Mouse (Mus musculus): ENCODE results near the gene Tpbg. TPM values are rescaled to one million over a fixed set of nuclear protein-coding genes. Genes with fewer than 3 reads are reported as not detected.
"Not testable (repeated sequence)": the region's sequence is repeated elsewhere in the genome, so short reads cannot be mapped to it uniquely, and the experiment has no call there.

Gene Tpbg
- 25.2 and 28.6 TPM in 2 replicates for polyA plus RNA-seq (2014; fragmentation: Nextera tagmentation; extraction: Ambion mirVana)

DNA sequence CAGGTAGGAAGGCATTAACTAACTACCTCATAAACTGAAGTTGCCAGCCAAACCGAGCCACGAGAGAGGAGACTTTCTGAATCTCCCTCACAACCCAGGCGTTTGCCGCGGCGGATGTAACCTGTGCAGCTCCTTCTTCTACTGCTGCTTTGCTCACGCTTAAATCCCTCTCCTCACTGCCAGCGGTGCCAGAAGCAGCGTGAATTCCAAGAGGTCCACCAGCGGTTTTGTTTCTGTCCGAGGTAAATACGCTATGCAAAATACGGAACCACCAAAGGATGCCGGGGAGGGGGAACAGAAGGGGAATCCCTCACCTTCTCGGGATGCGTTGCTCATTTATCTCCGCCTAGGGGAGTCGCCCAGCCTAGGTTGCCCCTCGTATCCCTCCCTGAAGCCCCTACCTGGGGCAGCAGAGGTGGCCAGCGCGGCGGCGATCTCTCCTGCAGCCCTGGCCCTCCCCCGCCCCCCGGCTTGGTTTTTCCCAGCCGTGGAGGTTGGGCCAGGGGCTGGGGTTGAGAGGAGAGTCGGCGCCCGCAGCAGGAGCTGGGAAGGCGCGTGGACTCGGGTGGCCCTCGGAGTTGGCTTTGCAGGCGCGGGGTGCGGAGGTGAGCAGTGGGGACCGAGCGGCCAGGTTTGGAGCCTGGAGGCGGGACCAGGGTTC is at the start of gene Tpbg:
Tpbg (plus strand) TSS at position 30 of the 661 bp plus-strand sequence.
- Histone ChIP-seq H3K27ac (ENCODE audit: low read depth, low read length) (peak within 1 kb of the TSS; percentile 72), H3K9me3 (ENCODE audit: control insufficient read depth, low read length) (no peaks in the 10 kb centered on the region), H3K36me3 (ENCODE audit: control insufficient read depth, insufficient read depth, low read length) (no peaks in the 10 kb centered on the region), H3K4me1 (ENCODE audit: control insufficient read depth, insufficient read depth, low read length) (peaks cover 11% of the 10 kb centered on the region), H3K4me3 (ENCODE audit: low read depth, low read length) (peak within 1 kb of the TSS; percentile 73), H3K4me2 (ENCODE audit: low read depth) (peak within 1 kb of the TSS; percentile 95), H3K9ac (ENCODE audit: low read length) (peak within 1 kb of the TSS; percentile 81), H3K27me3 (ENCODE audit: control insufficient read depth, insufficient read depth, low read length) (peaks cover 3% of the 10 kb centered on the region; the same call in 1 of the 2 replicates)
- under 1% methylated on average over 34 of the region's 39 CpGs for WGBS
- DNase-seq (ENCODE audit: low spot score) (peak; percentile 84), ATAC-seq (ENCODE audit: insufficient read depth, low FRiP score, low TSS enrichment) (peak; percentile 82)

DNA sequence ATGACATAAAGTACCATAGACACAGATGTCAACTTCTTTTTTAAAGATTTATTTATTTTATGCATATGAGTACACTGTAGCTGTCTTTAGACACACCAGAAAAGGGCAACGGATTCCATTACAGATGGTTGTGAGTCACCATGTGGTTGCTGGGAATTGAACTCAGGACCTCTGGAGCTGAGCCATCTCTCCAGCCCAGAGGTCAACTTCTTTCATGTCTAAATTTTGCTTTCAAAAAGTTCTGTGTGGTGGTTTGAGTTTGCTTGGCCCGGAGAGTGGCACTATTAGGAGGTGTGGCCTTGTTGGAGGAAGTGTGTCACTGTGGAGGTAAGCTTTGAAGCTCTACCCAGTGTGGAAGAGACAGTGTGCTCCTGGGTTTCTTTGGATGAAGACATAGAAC is 40.2 kb upstream of the Tpbg start:
- not testable (repeated sequence) for H3K27me3 ChIP-seq (ENCODE audit: control insufficient read depth, insufficient read depth, low read length); H3K36me3 ChIP-seq (ENCODE audit: control insufficient read depth, insufficient read depth, low read length); H3K4me2 ChIP-seq (ENCODE audit: low read depth); H3K9ac ChIP-seq (ENCODE audit: low read length); H3K9me3 ChIP-seq (ENCODE audit: control insufficient read depth, low read length); H3K4me3 ChIP-seq (ENCODE audit: low read depth, low read length); H3K4me1 ChIP-seq (ENCODE audit: control insufficient read depth, insufficient read depth, low read length); DNase-seq (ENCODE audit: low spot score); ATAC-seq (ENCODE audit: insufficient read depth, low FRiP score, low TSS enrichment); H3K27ac ChIP-seq (ENCODE audit: low read depth, low read length)
- WGBS: 86% methylated on average over 2 of the region's 2 CpGs

DNA sequence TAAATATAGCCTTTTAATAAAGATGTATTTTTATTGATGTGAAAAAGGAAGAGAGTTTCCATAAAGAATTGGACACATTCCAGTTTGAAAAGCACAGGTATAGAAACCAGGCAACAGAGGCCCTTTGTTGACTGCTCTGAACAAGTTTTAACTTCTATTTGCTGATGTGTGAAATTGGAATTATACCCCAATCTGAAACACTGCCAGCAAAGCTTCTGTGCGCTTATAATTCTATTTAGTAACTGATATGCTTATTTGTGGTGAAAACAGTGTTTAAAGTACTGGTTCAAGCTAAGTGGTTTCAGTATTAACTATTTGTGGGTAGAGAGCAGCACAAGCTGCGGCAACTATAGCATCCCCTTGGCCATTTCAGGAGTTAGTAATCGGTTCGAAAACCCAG is 39.6 kb upstream of the Tpbg start:
- DNase-seq (ENCODE audit: low spot score) (no peak), ATAC-seq (ENCODE audit: insufficient read depth, low FRiP score, low TSS enrichment) (no peak)
- Histone ChIP-seq H3K4me3 (ENCODE audit: low read depth, low read length) (no peak overlapping the region), H3K27me3 (ENCODE audit: control insufficient read depth, insufficient read depth, low read length) (no peaks in the 10 kb centered on the region), H3K4me2 (ENCODE audit: low read depth) (no peak overlapping the region), H3K27ac (ENCODE audit: low read depth, low read length) (no peak overlapping the region), H3K36me3 (ENCODE audit: control insufficient read depth, insufficient read depth, low read length) (no peaks in the 10 kb centered on the region), H3K9me3 (ENCODE audit: control insufficient read depth, low read length) (no peaks in the 10 kb centered on the region), H3K9ac (ENCODE audit: low read length) (no peak overlapping the region), H3K4me1 (ENCODE audit: control insufficient read depth, insufficient read depth, low read length) (no peaks in the 10 kb centered on the region)
- 78% methylated on average over 4 of the region's 4 CpGs for WGBS

DNA sequence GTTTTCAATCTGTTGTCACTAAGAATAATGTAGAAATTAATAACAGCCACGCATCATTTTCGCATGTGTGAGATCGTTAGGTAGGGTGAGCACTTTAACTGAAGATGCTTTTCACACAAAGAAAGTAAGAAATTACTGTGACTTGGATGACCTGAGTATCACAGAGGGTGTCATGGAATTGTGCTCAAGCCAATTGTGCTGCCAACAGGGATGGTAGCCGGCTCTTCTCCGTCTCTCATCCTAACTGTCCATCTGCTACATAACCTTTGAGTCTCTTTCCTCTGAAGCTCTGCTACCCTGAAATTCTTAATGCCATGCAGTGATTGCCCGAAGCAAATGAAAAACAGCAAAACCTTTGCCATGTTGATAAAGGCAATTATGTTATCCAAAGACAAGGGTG is 35.8 kb upstream of the Tpbg start:
- WGBS: 90% methylated on average over 6 of the region's 6 CpGs
- H3K36me3 ChIP-seq (ENCODE audit: control insufficient read depth, insufficient read depth, low read length): no peaks in the 10 kb centered on the region

DNA sequence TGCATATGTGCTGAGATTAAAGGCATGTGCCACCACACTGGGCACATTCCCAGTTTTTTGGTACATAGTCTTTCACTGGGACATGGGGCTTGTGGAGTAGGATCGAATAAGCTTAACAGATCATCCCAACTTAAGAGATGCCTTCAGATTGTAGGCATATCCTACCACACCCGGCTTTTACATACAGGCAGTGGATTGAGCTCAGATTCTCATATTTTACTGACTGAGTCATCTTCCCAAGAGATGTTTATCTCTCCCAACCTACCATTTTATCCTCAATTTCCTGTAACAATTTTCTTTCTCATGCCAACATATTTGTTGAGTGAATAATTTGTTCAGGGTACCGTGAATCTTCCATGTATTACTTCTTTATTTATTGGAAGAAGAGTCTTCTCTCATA is 32.9 kb upstream of the Tpbg start:
- H3K4me2 ChIP-seq (ENCODE audit: low read depth): no peak overlapping the region
- no peaks in the 10 kb centered on the region for H3K36me3 ChIP-seq (ENCODE audit: control insufficient read depth, insufficient read depth, low read length)
- H3K9ac ChIP-seq (ENCODE audit: low read length): no peak overlapping the region
- H3K27me3 ChIP-seq (ENCODE audit: control insufficient read depth, insufficient read depth, low read length): no peaks in the 10 kb centered on the region
- H3K4me1 ChIP-seq (ENCODE audit: control insufficient read depth, insufficient read depth, low read length): no peaks in the 10 kb centered on the region
- 93% methylated on average over 3 of the region's 3 CpGs for WGBS
- DNase-seq (ENCODE audit: low spot score) (no peak), ATAC-seq (ENCODE audit: insufficient read depth, low FRiP score, low TSS enrichment) (no peak)
- H3K9me3 ChIP-seq (ENCODE audit: control insufficient read depth, low read length): no peaks in the 10 kb centered on the region
- no peak overlapping the region for H3K4me3 ChIP-seq (ENCODE audit: low read depth, low read length)
- no peak overlapping the region for H3K27ac ChIP-seq (ENCODE audit: low read depth, low read length)

More for the DNA sequence above, 35.8 kb upstream of the Tpbg start:
- H3K9me3 ChIP-seq (ENCODE audit: control insufficient read depth, low read length): no peaks in the 10 kb centered on the region
- ATAC-seq (ENCODE audit: insufficient read depth, low FRiP score, low TSS enrichment) (no peak), DNase-seq (ENCODE audit: low spot score) (no peak)
- H3K27me3 ChIP-seq (ENCODE audit: control insufficient read depth, insufficient read depth, low read length): no peaks in the 10 kb centered on the region
- no peak overlapping the region for H3K9ac ChIP-seq (ENCODE audit: low read length)
- no peaks in the 10 kb centered on the region for H3K4me1 ChIP-seq (ENCODE audit: control insufficient read depth, insufficient read depth, low read length)
- H3K4me2 ChIP-seq (ENCODE audit: low read depth): no peak overlapping the region
- H3K27ac ChIP-seq (ENCODE audit: low read depth, low read length): no peak overlapping the region
- no peak overlapping the region for H3K4me3 ChIP-seq (ENCODE audit: low read depth, low read length)

DNA sequence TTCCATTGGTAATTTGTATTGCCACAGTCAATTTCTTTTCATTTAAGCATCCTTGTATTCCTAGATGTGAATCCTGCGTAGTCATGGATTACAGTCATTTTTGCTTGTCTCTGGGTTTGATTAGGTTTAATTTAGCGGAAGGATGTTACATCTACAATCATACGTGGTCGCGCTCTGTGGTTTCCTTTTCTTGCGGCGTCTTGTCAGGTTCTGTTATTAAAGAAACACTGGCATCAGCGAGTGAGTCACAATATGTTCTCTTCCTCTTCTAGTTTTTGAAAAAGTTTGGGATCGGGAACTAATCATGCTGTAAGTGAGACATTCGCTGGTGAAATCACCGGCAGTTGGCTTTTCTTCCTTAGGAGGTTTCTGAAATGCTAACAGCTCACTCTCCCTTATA is 21.4 kb upstream of the Tpbg start:
- Histone ChIP-seq H3K4me1 (ENCODE audit: control insufficient read depth, insufficient read depth, low read length) (no peaks in the 10 kb centered on the region), H3K4me3 (ENCODE audit: low read depth, low read length) (no peak overlapping the region), H3K36me3 (ENCODE audit: control insufficient read depth, insufficient read depth, low read length) (no peaks in the 10 kb centered on the region), H3K9me3 (ENCODE audit: control insufficient read depth, low read length) (no peaks in the 10 kb centered on the region), H3K4me2 (ENCODE audit: low read depth) (no peak overlapping the region), H3K27ac (ENCODE audit: low read depth, low read length) (no peak overlapping the region), H3K27me3 (ENCODE audit: control insufficient read depth, insufficient read depth, low read length) (no peaks in the 10 kb centered on the region), H3K9ac (ENCODE audit: low read length) (no peak overlapping the region)
- WGBS: 92% methylated on average over 11 of the region's 11 CpGs
- DNase-seq (ENCODE audit: low spot score) (no peak), ATAC-seq (ENCODE audit: insufficient read depth, low FRiP score, low TSS enrichment) (no peak)

DNA sequence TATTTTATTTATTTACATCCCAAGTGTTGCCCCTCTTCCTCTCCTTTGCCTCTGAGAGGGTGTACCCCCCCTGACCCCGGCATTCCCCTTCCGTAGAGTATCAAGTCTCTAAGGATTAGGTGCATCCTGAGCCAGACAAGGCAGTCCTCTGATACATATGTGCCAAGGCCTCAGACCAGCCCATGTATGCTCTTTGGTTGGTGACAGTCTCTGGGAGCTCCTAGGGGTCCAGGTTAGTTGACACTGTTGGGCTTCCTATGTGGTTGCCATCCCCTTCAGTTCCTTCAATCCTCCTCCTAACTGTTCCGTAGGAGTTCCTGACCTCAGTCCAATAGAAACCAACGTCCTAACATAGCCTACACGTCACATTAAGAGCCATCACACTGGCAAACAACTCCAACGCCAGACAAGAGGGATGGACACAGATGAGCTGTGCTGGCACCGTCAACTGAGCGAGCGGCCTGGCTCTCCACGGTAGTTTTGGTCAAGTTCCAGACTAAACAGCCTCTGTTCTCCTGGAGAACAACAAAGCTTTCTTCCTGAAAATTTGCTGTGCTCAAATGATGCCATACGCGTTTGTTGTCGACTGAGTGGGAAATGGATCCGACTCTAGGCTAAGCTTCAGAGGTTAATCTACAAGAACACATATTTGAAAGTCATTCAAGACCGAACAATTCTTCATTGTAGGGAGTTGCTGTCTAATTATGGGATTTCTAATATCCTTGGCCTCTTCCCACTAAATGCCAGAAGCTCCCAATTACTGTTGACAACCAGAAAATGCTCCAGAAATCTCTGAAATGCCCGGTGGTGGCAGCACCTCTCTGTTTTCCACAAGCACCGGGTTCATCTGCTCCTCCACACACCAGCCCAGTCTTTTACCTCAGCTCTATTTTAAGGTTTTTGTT is 6.4 kb upstream of the Tpbg start:
- H3K27me3 ChIP-seq (ENCODE audit: control insufficient read depth, insufficient read depth, low read length): no peaks in the 10 kb centered on the region
- no peak overlapping the region for H3K4me3 ChIP-seq (ENCODE audit: low read depth, low read length)
- H3K9me3 ChIP-seq (ENCODE audit: control insufficient read depth, low read length): no peaks in the 10 kb centered on the region
- no peaks in the 10 kb centered on the region for H3K36me3 ChIP-seq (ENCODE audit: control insufficient read depth, insufficient read depth, low read length)
- H3K9ac ChIP-seq (ENCODE audit: low read length): no peak overlapping the region
- no peaks in the 10 kb centered on the region for H3K4me1 ChIP-seq (ENCODE audit: control insufficient read depth, insufficient read depth, low read length)
- no peak overlapping the region for H3K27ac ChIP-seq (ENCODE audit: low read depth, low read length)
- ATAC-seq (ENCODE audit: insufficient read depth, low FRiP score, low TSS enrichment): no peak
- H3K4me2 ChIP-seq (ENCODE audit: low read depth): no peak overlapping the region
- no peak for DNase-seq (ENCODE audit: low spot score)
- 84% methylated on average over 17 of the region's 17 CpGs for whole genome bisulfite sequencing

DNA sequence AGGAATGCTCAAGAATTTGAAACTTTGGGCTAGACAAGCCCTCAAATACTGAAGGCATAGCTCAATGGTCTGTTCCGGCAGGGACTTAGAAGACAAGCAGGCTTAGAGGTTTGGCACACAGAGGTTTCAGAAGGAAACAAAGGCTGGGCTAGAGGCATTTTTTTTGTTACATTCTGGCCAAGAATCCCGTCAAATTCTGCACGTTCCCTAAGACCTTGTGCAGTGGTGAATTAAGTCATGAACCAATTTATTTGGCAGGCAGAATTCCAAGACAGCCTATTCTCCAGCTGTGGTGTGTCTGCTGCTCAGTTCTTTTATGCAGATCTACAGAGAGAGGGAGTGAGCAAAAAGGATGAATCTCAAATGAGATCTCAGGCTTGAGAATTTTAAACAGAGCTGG is 2.6 kb upstream of the Tpbg start:
- Histone ChIP-seq H3K27me3 (ENCODE audit: control insufficient read depth, insufficient read depth, low read length) (peaks cover 3% of the 10 kb centered on the region; the same call in 1 of the 2 replicates), H3K27ac (ENCODE audit: low read depth, low read length) (no peak overlapping the region), H3K9ac (ENCODE audit: low read length) (no peak overlapping the region), H3K9me3 (ENCODE audit: control insufficient read depth, low read length) (no peaks in the 10 kb centered on the region), H3K36me3 (ENCODE audit: control insufficient read depth, insufficient read depth, low read length) (no peaks in the 10 kb centered on the region), H3K4me3 (ENCODE audit: low read depth, low read length) (no peak overlapping the region), H3K4me1 (ENCODE audit: control insufficient read depth, insufficient read depth, low read length) (peaks cover 9% of the 10 kb centered on the region), H3K4me2 (ENCODE audit: low read depth) (no peak overlapping the region)
- ATAC-seq (ENCODE audit: insufficient read depth, low FRiP score, low TSS enrichment): no peak
- WGBS: 70% methylated on average over 3 of the region's 3 CpGs
- DNase-seq (ENCODE audit: low spot score): no peak
